Mouse (Mus musculus) kidney, embryonic 14.5 days (tissue): ENCODE measurements at regions not wholly inside any gene's neighbourhood (a gene's known extent, or its start where the extent isn't known, plus 50 kb on each side); places are given as distances from the start of the nearest gene placed in this dataset.

ENCODE experiments used
- ATAC-seq: fragments of 200-750 bp; cut with Nextera tagmentation; 2 replicates; pipeline ENCODE4 v1.8.0; 2017; ENCODE audit warnings: moderate number of reproducible peaks, mild to moderate bottlenecking, moderate TSS enrichment, moderate library complexity; ENCODE audit not compliant: low FRiP score, low TSS enrichment
- H3K27ac ChIP-seq: fragments of 300-500 bp; sonication (generic); 2 replicates; pipeline ENCODE4 v1.5.1; 2014; ENCODE audit warnings: low read depth, mild to moderate bottlenecking, low read length, moderate library complexity, mixed read lengths
- H3K27me3 ChIP-seq: fragments of 300-500 bp; sonication (generic); 2 replicates; pipeline ENCODE4 v1.6.1; 2014; ENCODE audit warnings: mild to moderate bottlenecking, low read length; ENCODE audit not compliant: control insufficient read depth, insufficient read depth
- H3K36me3 ChIP-seq: fragments of 300-500 bp; sonication (generic); 2 replicates; pipeline ENCODE4 v1.6.1; 2014; ENCODE audit warnings: low read length, mixed read lengths; ENCODE audit not compliant: control insufficient read depth, insufficient read depth
- H3K4me1 ChIP-seq: fragments of 300-500 bp; sonication (generic); 2 replicates; pipeline ENCODE4 v1.6.1; 2014; ENCODE audit warnings: low read length, mixed read lengths; ENCODE audit not compliant: control insufficient read depth, insufficient read depth
- H3K4me2 ChIP-seq: fragments of 300-500 bp; sonication (generic); replicated peaks from 2 replicates; pipeline ENCODE4 v1.6.1; 2014; ENCODE audit warnings: low read depth, mild to moderate bottlenecking, low read length
- H3K4me3 ChIP-seq: fragments of 300-500 bp; sonication (generic); 2 replicates; pipeline ENCODE4 v1.5.1; 2014; ENCODE audit warnings: mild to moderate bottlenecking, low read length
- H3K9ac ChIP-seq: fragments of 300-500 bp; sonication (generic); 2 replicates; pipeline ENCODE4 v1.6.1; 2014; ENCODE audit warnings: low read depth, mild to moderate bottlenecking, low read length, moderate library complexity
- H3K9me3 ChIP-seq: fragments of 300-500 bp; sonication (generic); 2 replicates; pipeline ENCODE4 v1.6.1; 2016; ENCODE audit warnings: low read length; ENCODE audit not compliant: control insufficient read depth
- WGBS: fragments of 180-500 bp; shearing (Covaris S2); extraction: QIAGEN DNeasy Blood & Tissue Kit; methylation state at CpG from one replicate; pipeline ENCODE4 v1.1.7; 2014; 5-methylcytosine and 5-hydroxymethylcytosine counted together

- no peak for ATAC-seq
- 80% methylated on average over 10 of the region's 10 CpGs for WGBS
- H3K27me3 ChIP-seq: no peaks in the 10 kb centered on the region
- H3K9me3 ChIP-seq: no peaks in the 10 kb centered on the region
- no peak overlapping the region for H3K4me3 ChIP-seq
- no peaks in the 10 kb centered on the region for H3K4me1 ChIP-seq
- no peak overlapping the region for H3K9ac ChIP-seq
- no peaks in the 10 kb centered on the region for H3K36me3 ChIP-seq
- no peak overlapping the region for H3K4me2 ChIP-seq
- H3K27ac ChIP-seq: no peak overlapping the region
These were observed 233.4 kb downstream of the Adra2a start for GRCm38 (mm10) chr19:54277368-54277767.

- Histone ChIP-seq H3K9me3 (peaks cover 3% of the 10 kb centered on the region; the same call in 1 of the 2 replicates), H3K4me1 (no peaks in the 10 kb centered on the region), H3K4me3 (no peak overlapping the region), H3K4me2 (no peak overlapping the region), H3K27me3 (no peaks in the 10 kb centered on the region), H3K27ac (no peak overlapping the region), H3K9ac (no peak overlapping the region), H3K36me3 (no peaks in the 10 kb centered on the region)
- ATAC-seq: no peak
These were observed 241.5 kb downstream of the Adra2a start for GRCm38 (mm10) chr19:54285481-54285880.

- H3K27me3 ChIP-seq: no peaks in the 10 kb centered on the region
- H3K9me3 ChIP-seq: no peaks in the 10 kb centered on the region
- no peaks in the 10 kb centered on the region for H3K36me3 ChIP-seq
- no peak overlapping the region for H3K27ac ChIP-seq
- no peak overlapping the region for H3K4me2 ChIP-seq
- peak; percentile 68 for ATAC-seq
- no peak overlapping the region for H3K4me3 ChIP-seq
- 0 out of 2 replicates have a peak, but pooled peaks cover 6% of the 10 kb centered on the region for H3K4me1 ChIP-seq
- no peak overlapping the region for H3K9ac ChIP-seq
- WGBS: 27% methylated on average over 10 of the region's 10 CpGs
These were observed 253.9 kb downstream of the Adra2a start for GRCm38 (mm10) chr19:54297663-54298388.

- H3K4me3 ChIP-seq: no peak overlapping the region
- no peak for ATAC-seq
- H3K4me1 ChIP-seq: no peaks in the 10 kb centered on the region
- no peaks in the 10 kb centered on the region for H3K36me3 ChIP-seq
- H3K27ac ChIP-seq: no peak overlapping the region
- WGBS: 53% methylated on average over 6 of the region's 6 CpGs
- no peaks in the 10 kb centered on the region for H3K27me3 ChIP-seq
- no peaks in the 10 kb centered on the region for H3K9me3 ChIP-seq
- no peak overlapping the region for H3K9ac ChIP-seq
- H3K4me2 ChIP-seq: no peak overlapping the region
These were observed 267.3 kb downstream of the Adra2a start for GRCm38 (mm10) chr19:54311289-54311688.

- Histone ChIP-seq H3K4me1 (no peaks in the 10 kb centered on the region), H3K36me3 (no peaks in the 10 kb centered on the region), H3K4me3 (no peak overlapping the region), H3K9ac (no peak overlapping the region), H3K9me3 (no peaks in the 10 kb centered on the region), H3K27ac (no peak overlapping the region), H3K4me2 (no peak overlapping the region), H3K27me3 (no peaks in the 10 kb centered on the region)
- 37% methylated on average over 1 of the region's 1 CpGs for WGBS
- ATAC-seq: no peak
These were observed 267.8 kb downstream of the Adra2a start for GRCm38 (mm10) chr19:54311723-54312122.

- ATAC-seq: no peak
- Histone ChIP-seq H3K36me3 (no peaks in the 10 kb centered on the region), H3K9me3 (no peaks in the 10 kb centered on the region), H3K9ac (no peak overlapping the region), H3K27me3 (no peaks in the 10 kb centered on the region), H3K27ac (no peak overlapping the region), H3K4me2 (no peak overlapping the region), H3K4me3 (no peak overlapping the region), H3K4me1 (no peaks in the 10 kb centered on the region)
- WGBS: 51% methylated on average over 5 of the region's 5 CpGs
These were observed 279.3 kb downstream of the Adra2a start for GRCm38 (mm10) chr19:54323276-54323675.

GRCm38 (mm10) chr19:54324991-54325390 is 281.0 kb downstream of the Adra2a start:
- no peaks in the 10 kb centered on the region for H3K27me3 ChIP-seq
- no peaks in the 10 kb centered on the region for H3K9me3 ChIP-seq
- no peaks in the 10 kb centered on the region for H3K36me3 ChIP-seq
- WGBS: 67% methylated on average over 4 of the region's 4 CpGs
- no peaks in the 10 kb centered on the region for H3K4me1 ChIP-seq
- H3K9ac ChIP-seq: no peak overlapping the region
- no peak overlapping the region for H3K27ac ChIP-seq
- H3K4me2 ChIP-seq: no peak overlapping the region
- no peak for ATAC-seq
- H3K4me3 ChIP-seq: no peak overlapping the region

- no peak for ATAC-seq
- H3K27me3 ChIP-seq: no peaks in the 10 kb centered on the region
- H3K4me1 ChIP-seq: no peaks in the 10 kb centered on the region
- H3K36me3 ChIP-seq: no peaks in the 10 kb centered on the region
- H3K27ac ChIP-seq: no peak overlapping the region
- H3K4me3 ChIP-seq: no peak overlapping the region
- no peak overlapping the region for H3K9ac ChIP-seq
- H3K9me3 ChIP-seq: peaks cover 5% of the 10 kb centered on the region
- WGBS: 83% methylated on average over 1 of the region's 1 CpGs
- no peak overlapping the region for H3K4me2 ChIP-seq
These were observed 288.2 kb downstream of the Adra2a start for GRCm38 (mm10) chr19:54332140-54332539.

GRCm38 (mm10) chr19:54340778-54341291 is 296.9 kb downstream of the Adra2a start:
- ATAC-seq: no peak
- Histone ChIP-seq H3K27me3 (no peaks in the 10 kb centered on the region), H3K4me1 (no peaks in the 10 kb centered on the region), H3K27ac (no peak overlapping the region), H3K9me3 (no peaks in the 10 kb centered on the region), H3K36me3 (no peaks in the 10 kb centered on the region), H3K9ac (no peak overlapping the region), H3K4me2 (no peak overlapping the region), H3K4me3 (no peak overlapping the region)
- 76% methylated on average over 2 of the region's 2 CpGs for WGBS
